ENCODE assay signal across 14 mouse cellular contexts in the genomic region with DNA sequence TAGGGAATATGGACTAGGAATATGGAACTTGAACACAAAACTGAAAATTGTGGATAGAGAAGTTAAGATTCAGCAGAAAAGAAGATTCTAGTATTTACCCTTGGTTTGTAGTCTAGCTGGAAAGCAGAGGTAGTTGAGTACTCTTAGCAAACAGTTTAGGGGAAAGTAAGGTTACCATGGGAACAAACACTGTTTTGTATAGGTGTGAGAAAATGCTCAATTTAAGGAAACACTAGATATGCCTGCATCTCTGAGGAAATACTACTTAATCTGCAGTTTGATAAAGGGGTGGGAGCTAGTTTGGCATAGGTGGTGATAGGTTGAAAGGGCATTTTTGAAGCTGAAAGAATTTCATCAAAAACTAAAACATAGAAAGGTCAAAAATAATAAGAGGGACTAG. TPM values are rescaled to one million over a fixed set of nuclear protein-coding genes. Genes with fewer than 3 reads are reported as not detected.
DNase-seq lines count a peak whose midpoint lies in the region; ATAC-seq and TF ChIP-seq lines count a peak whose summit lies in the region.
"Had no signal": no experiment of that assay in that cellular context is flagged by ENCODE, and none has a peak within 500 bp of the region (broad histone marks: within the 10 kb centered on the region; RNA-seq: fewer than 3 reads in every experiment).

No protein-coding gene starts in this region.

- ATAC-seq in heart, embryonic 12.5 days (ENCODE audit: insufficient number of reproducible peaks, low FRiP score), result no peak
- ATAC-seq in liver, embryonic 11.5 days (replicated peaks; ENCODE audit: low FRiP score), result no peak
- no peak for ATAC-seq in liver, embryonic 16.5 days (ENCODE audit: low read depth)
- ATAC-seq in megakaryocyte, adult 5-6 weeks (ENCODE audit: poor library complexity, severe bottlenecking), result no peak
- ATAC-seq: forebrain, embryonic 15.5 days; hindbrain, postnatal 0 days had no signal

- no peak for DNase-seq in heart, adult 11 months
- DNase-seq in liver, embryonic 11.5 days (ENCODE audit: low spot score), result no peak
- no peak for DNase-seq in liver
- no peak for DNase-seq in adrenal gland, adult 2 months
- DNase-seq: cerebellum, adult 9-11 months; gastrocnemius, postnatal 14 days had no signal

- no peaks in the 10 kb centered on the region for H3K9me3 ChIP-seq in heart, embryonic 12.5 days (replicated peaks)
- H3K9me3 ChIP-seq in liver, embryonic 11.5 days (ENCODE audit: control insufficient read depth, low read length), result no peaks in the 10 kb centered on the region
- no peaks in the 10 kb centered on the region for H3K9me3 ChIP-seq in E14TG2a.4 (ENCODE audit: low read length)
- H3K9me3 ChIP-seq in liver, embryonic 16.5 days (replicated peaks; ENCODE audit: control insufficient read depth, low read length), result no peaks in the 10 kb centered on the region
- H3K9me3 ChIP-seq: embryonic facial prominence, embryonic 12.5 days; forebrain, embryonic 15.5 days had no signal

- no peak overlapping the region; the same call in 1 of the 2 replicates for H3K9ac ChIP-seq in heart, embryonic 12.5 days
- H3K9ac ChIP-seq in liver, embryonic 11.5 days (ENCODE audit: low read depth, low read length), result peak overlapping the region; percentile 99; the same call in 1 of the 2 replicates
- peak overlapping the region; percentile 98 for H3K9ac ChIP-seq in liver, embryonic 16.5 days (ENCODE audit: low read depth, low read length)
- H3K9ac ChIP-seq: embryonic facial prominence, embryonic 12.5 days; forebrain, embryonic 15.5 days had no signal

- H3K36me3 ChIP-seq in heart, embryonic 12.5 days, result no peaks in the 10 kb centered on the region
- H3K36me3 ChIP-seq in liver, embryonic 11.5 days (ENCODE audit: control insufficient read depth, insufficient read depth, low read length), result no peaks in the 10 kb centered on the region
- H3K36me3 ChIP-seq in E14TG2a.4 (ENCODE audit: insufficient read depth, low read length), result no peaks in the 10 kb centered on the region
- H3K36me3 ChIP-seq in liver, embryonic 16.5 days (ENCODE audit: control insufficient read depth, insufficient read depth), result 0 out of 2 replicates have a peak, but pooled peaks cover 2% of the 10 kb centered on the region
- H3K36me3 ChIP-seq: embryonic facial prominence, embryonic 12.5 days; forebrain, embryonic 15.5 days had no signal

- no peak for TF ChIP-seq CTCF in E14TG2a.4 (conservative IDR thresholded peaks at IDR 0.05; ENCODE audit: low read length)

- H3K4me3 ChIP-seq in heart, embryonic 12.5 days, result peak overlapping the region; percentile 78
- H3K4me3 ChIP-seq in liver, embryonic 11.5 days (ENCODE audit: low read depth, low read length), result peak overlapping the region; percentile 97
- H3K4me3 ChIP-seq in E14TG2a.4 (replicated peaks; ENCODE audit: low read length), result 0 out of 2 replicates have a peak overlapping the region, but pooled peaks have one; percentile 97
- peak overlapping the region; percentile 97 for H3K4me3 ChIP-seq in liver, embryonic 16.5 days (ENCODE audit: low read depth, low read length)
- H3K4me3 ChIP-seq: embryonic facial prominence, embryonic 12.5 days had no signal

- no peak overlapping the region for H3K27ac ChIP-seq in heart, embryonic 12.5 days (ENCODE audit: poor library complexity, severe bottlenecking)
- H3K27ac ChIP-seq in liver, embryonic 11.5 days (ENCODE audit: low read depth, low read length), result no peak overlapping the region; the same call in 1 of the 2 replicates
- H3K27ac ChIP-seq in liver, embryonic 16.5 days (ENCODE audit: low read length), result peak overlapping the region; percentile 68
- H3K27ac ChIP-seq: embryonic facial prominence, embryonic 12.5 days; forebrain, embryonic 15.5 days; hindbrain, postnatal 0 days; macrophage had no signal

- no peaks in the 10 kb centered on the region for H3K27me3 ChIP-seq in heart, embryonic 12.5 days (replicated peaks)
- no peaks in the 10 kb centered on the region for H3K27me3 ChIP-seq in liver, embryonic 11.5 days (replicated peaks; ENCODE audit: control insufficient read depth, insufficient read depth, low read length)
- H3K27me3 ChIP-seq in E14TG2a.4 (ENCODE audit: insufficient read depth, low read length), result no peaks in the 10 kb centered on the region
- no peaks in the 10 kb centered on the region for H3K27me3 ChIP-seq in liver, embryonic 16.5 days (ENCODE audit: control insufficient read depth, insufficient read depth, low read depth, low read length)
- H3K27me3 ChIP-seq: embryonic facial prominence, embryonic 12.5 days; forebrain, embryonic 15.5 days had no signal

- H3K4me1 ChIP-seq in heart, embryonic 12.5 days (replicated peaks), result peaks cover 19% of the 10 kb centered on the region
- peaks cover 33% of the 10 kb centered on the region for H3K4me1 ChIP-seq in liver, embryonic 11.5 days (replicated peaks; ENCODE audit: control insufficient read depth, insufficient read depth, low read length)
- peaks cover 49% of the 10 kb centered on the region for H3K4me1 ChIP-seq in E14TG2a.4 (replicated peaks; ENCODE audit: low read depth, low read length)
- peaks cover 48% of the 10 kb centered on the region for H3K4me1 ChIP-seq in liver, embryonic 16.5 days (ENCODE audit: control insufficient read depth, low read depth, low read length)
- H3K4me1 ChIP-seq: embryonic facial prominence, embryonic 12.5 days had no signal

- peak overlapping the region; percentile 39; the same call in 1 of the 2 replicates for H3K4me2 ChIP-seq in heart, embryonic 12.5 days
- H3K4me2 ChIP-seq in liver, embryonic 11.5 days, result peak overlapping the region; percentile 87
- peak overlapping the region; percentile 62 for H3K4me2 ChIP-seq in liver, embryonic 16.5 days (ENCODE audit: low read depth, low read length)

RNA-seq across cellular contexts. Expression of gene Slc16a1, which starts 2.4 kb away (rescaled TPM):
- 89.3 and 89.4 TPM in 2 replicates for polyA plus RNA-seq in heart, embryonic 12.5 days (2016; fragmentation: Nextera tagmentation; extraction: Ambion mirVana)
- 92.2 and 109 TPM in 2 replicates for polyA plus RNA-seq in liver, embryonic 11.5 days (2014; fragmentation: Nextera tagmentation; extraction: Ambion mirVana)
- polyA plus RNA-seq in liver, embryonic 16.5 days (2015; fragmentation: Nextera tagmentation; extraction: Ambion mirVana), result 87.4 and 87.5 TPM in 2 replicates
- total RNA-seq in adrenal gland, adult 2 months (2021), result 10 to 100 TPM; 51.5 to 60.9 TPM
- polyA plus RNA-seq in adrenal gland, adult 2 months (2012; rRNA removed), result 18.4 and 29.5 TPM in 2 replicates
- 7.3 and 9.2 TPM in 2 replicates for total RNA-seq in megakaryocyte, adult 5-6 weeks (2015)
- 10.6 and 12.7 TPM in 2 replicates for total RNA-seq in megakaryocyte, adult 5-6 weeks (2017)
